Mouse (Mus musculus) T-helper 17 cell (primary cell): ENCODE measurements around the gene Cenpf.

Experiments
- in situ Hi-C, 2 experiments: fragments of 300-600 bp; cut with MboI, MseI; formaldehyde crosslinking; loops; 1 replicate in 1 of 2; 2 replicates in 1 of 2; pipeline ENCODE4 v1.15.1; 2025; ENCODE audit warnings: high pct_unique_total_duplicates in 2 of 2

The Cenpf gene

DNA sequence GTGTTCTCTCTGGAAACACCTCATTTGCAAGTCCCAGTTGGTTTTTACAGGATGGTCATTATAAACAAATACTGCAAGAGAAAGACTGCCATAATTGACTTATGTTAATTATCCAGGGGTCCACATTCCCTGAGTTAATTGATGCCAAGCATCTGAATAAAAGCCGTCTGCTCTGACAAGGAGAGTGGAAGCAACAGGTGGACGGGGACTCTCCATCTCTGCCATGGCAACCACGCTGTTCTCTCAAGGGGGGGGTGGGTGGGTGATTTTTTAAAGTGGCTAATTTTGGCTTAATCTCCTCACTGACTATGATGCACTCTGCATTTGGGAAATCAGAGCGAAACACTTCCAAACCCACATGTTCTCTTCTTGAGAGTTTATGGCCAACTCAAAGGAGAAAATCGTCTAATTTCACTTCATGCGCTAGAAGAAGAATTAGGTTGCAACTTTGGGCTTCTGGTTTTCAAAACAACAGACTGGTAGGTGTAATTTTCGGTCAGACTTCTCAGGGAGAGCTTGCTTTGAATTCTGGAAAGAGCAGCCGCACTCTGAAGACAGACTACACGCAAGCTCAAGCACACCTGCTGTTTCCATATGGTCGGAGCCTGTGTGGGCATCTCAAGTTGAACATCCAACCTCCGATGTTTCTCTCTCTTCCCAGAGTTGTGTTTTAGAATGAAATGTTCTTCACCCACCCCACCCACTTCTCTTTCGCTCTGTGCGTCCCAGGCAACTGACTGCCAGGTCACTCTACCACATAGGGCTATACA, 55.8 kb downstream of the Cenpf start:
- in situ Hi-C loops = loop anchor here in 1 of 2 experiments (10.0 kb wide), 1 partner anchor 377 kb away; no protein-coding TSS in a partner anchor

DNA sequence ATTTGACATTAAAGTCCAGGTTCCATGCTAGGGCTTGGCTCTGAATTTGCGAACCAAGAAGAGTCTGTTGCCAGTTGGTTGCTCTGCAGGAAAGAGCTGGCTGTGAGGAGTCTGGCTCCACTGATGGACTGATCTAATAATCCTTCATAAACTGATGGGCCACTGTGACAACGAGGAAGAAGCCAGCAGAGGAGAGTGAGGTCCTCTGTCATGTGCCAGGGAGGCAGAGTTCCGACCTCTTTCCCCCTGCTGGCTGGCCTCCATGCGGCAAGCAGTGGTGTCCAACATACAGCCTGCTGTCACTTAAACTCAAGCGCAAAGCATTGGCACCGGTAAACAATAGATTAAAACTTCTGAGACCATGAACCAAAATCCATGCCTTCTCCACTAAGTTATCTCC, 57.9 kb downstream of the Cenpf start:
- in situ Hi-C loops = loop anchor here in 1 of 2 experiments (10.0 kb wide), 1 partner anchor 375 kb away; no protein-coding TSS in a partner anchor

- in situ Hi-C loops = loop anchor here in 1 of 2 experiments (5.0 kb wide), 1 partner anchor 606 kb away; no protein-coding TSS in a partner anchor
Observed at GRCm38 (mm10) chr1:189627976-189628768, 59.7 kb downstream of the Cenpf start.

- in situ Hi-C loops = loop anchor here (5.0 kb wide), 1 partner anchor 602 kb away; no protein-coding TSS in a partner anchor
Observed at GRCm38 (mm10) chr1:189624756-189625155, 63.1 kb downstream of the Cenpf start.

DNA sequence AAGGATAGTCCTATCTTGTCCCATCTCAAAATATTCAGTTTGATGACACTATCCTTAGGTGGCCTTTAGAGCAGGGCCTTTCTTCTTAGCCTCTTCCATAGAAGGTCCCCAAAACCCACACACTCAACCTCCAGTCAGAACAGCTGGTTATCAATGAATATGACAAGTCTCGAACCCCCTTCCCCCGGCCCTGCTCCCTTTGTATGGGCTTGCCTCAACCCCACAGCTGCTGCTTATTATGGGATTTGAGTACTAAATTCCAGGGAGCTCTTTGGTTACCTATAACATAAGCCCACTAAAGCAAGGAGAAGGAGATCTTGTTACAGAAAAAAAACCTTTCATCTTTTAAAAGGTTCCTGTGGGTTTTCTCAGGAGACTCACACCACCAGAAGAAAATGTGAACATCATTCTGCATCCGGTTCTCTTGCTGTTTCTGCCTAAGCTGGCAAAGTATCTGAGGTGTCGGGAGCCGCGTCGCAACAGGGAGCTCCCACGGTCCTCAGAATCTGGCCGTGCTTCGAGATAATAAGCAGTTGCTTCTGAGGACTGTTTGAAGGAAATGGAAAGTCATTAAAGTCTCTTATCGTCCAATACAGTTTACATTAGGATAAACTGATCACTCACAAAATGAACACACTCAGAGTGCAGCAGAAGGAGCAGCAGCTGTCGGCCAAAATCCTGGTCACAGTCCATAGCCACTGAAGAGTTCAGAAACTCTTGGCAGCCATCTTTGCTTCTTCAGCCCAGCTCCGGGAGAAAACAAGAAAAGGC, 68.7 kb downstream of the Cenpf start:
- in situ Hi-C loops = no loop called here

DNA sequence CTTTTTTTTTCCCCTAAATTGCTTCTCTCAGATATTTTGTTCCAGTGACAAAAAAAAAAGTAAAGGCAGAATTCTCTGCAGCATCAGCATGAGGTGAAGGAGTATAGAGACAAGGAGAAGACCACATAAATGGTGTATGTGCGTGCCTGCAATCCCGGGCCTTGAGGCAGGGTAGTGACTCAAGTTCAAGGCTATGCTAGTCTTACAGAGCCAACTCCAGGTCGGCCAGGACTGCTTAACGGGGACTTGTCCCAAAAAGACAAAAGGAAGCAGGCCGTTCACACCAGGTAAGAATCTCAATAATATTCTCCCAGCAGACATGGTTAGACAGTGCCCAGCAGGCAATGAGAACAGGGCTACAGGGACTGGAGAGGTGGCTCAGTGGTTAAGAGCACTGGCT, 70.5 kb downstream of the Cenpf start:
- in situ Hi-C loops = no loop called here

GRCm38 (mm10) chr1:189615246-189615645, 72.6 kb downstream of the Cenpf start:
- in situ Hi-C loops = no loop called here

GRCm38 (mm10) chr1:189613076-189613475, 74.8 kb downstream of the Cenpf start:
- in situ Hi-C loops = no loop called here

- in situ Hi-C loops = no loop called here
Observed at GRCm38 (mm10) chr1:189611775-189612174, 76.1 kb downstream of the Cenpf start.

DNA sequence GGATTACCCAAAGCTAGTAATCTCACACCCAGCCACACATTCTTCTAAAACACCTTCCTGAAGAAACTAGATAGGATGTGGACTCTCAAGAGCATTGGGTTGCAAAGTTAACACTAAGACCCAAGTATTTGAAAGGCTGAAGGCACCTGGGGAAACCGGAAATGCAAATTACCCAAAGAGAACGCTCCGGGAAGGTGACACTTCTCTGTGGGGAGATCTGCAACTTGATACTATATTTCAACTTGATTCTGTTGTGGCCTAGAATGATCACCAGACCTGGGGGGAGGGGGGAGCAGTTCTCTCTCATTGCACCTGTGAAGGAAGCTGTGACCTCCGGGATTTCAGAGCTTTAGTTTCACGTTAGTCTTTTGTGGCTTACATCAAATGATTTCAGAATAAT, 79.2 kb downstream of the Cenpf start:
- in situ Hi-C loops = no loop called here

- in situ Hi-C loops = no loop called here
Observed at GRCm38 (mm10) chr1:189608039-189608438, 79.8 kb downstream of the Cenpf start.

DNA sequence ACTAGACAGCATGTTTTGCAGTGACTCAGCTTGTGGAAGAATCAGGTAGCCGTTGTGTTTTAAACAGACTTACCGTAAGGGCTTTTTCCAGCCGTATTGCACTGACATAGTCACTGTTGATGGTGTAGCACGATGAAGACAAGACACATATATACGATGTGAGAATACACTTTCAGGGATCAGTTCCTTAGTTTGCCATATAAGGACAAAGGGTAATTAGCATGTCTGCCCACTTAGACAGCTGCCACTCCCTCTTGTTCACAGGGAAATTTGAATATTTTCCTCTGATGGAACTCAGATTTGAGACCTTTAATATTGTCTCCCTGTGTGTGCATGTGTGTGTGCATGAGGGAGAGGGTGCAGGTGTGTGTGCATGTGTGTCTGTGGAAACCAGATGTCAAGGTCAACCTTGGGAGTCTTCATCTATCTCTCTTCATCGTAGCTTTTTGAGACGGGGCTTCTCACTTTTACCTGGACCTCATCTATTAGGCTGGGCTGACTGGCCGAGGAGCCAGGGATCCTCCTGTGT, 82.2 kb downstream of the Cenpf start:
- in situ Hi-C loops = no loop called here

DNA sequence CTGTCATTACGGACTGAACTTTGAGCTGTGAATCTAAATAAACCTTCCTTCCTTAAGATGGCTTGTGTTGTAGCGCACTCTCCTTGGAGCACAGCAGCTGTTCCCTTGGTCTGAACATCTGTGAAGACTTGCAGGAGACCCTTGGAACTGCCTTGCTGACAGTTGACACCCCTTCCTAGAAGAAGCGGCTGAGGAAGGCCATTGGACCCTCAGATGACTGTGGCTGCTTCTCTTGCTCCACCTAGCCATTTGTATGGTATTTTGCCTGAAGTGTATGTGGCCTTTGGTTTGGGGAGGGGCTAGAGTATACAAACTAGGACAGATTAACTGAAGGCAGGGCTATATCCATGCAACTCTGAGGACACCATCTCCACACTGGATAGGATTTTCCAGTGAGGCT, 90.8 kb downstream of the Cenpf start:
- in situ Hi-C loops = no loop called here
